Mouse (Mus musculus) liver, embryonic 14.5 days (tissue): ENCODE results near the gene Pak4.

Source experiments
- CTCF ChIP-seq: IDR thresholded peaks from 2 replicates; pipeline ENCODE4 v1.5.1; 2016; ENCODE audit warnings: antibody characterized with exemption, low read depth, control low read depth
- EP300 ChIP-seq: IDR thresholded peaks from 2 replicates; pipeline ENCODE4 v1.6.1; 2016; ENCODE audit warnings: antibody characterized with exemption, low read depth

GRCm38 (mm10) chr7:28562951-28563350 is 35.0 kb downstream of the Pak4 start:
- TF ChIP-seq CTCF (no peak), EP300 (no peak)
